Mouse (Mus musculus): Measurements from ENCODE around the gene Ttc16.

GRCm38 (mm10) chr2:32776192-32776591 lies 759 bp upstream of the Ttc16 start:
- TF ChIP-seq CTCF (IDR thresholded peaks at IDR 0.05; ENCODE audit: borderline replicate concordance, insufficient read depth, low read depth, low read length): no peak
- TF ChIP-seq POLR2A (IDR thresholded peaks at IDR 0.05; ENCODE audit: borderline replicate concordance, insufficient read depth, low read length): no peak

Data from cerebellum, adult 2 months (tissue).